Mouse (Mus musculus) frontal cortex, postnatal 14 days (tissue): ENCODE measurements at regions not wholly inside any gene's neighbourhood (a gene's known extent, or its start where the extent isn't known, plus 50 kb on each side); places are given as distances from the start of the nearest gene placed in this dataset.

Source experiments
- DNase-seq, 2 experiments: peaks; one replicate each; pipeline ENCODE4 v3.0.0; 2022; ENCODE audit warnings: low spot score in 2 of 2

- DNase-seq, result no peak
These were observed 179.2 kb upstream of the Tas2r134 start for GRCm38 (mm10) chr2:51448121-51448520.

- DNase-seq, result no peak
These were observed 179.7 kb upstream of the Tas2r134 start for GRCm38 (mm10) chr2:51447616-51448015.

GRCm38 (mm10) chr2:51444386-51445080 is 182.8 kb upstream of the Tas2r134 start:
- no peak for DNase-seq

- DNase-seq, result no peak
These were observed 183.4 kb upstream of the Tas2r134 start for GRCm38 (mm10) chr2:51443946-51444345.

- no peak for DNase-seq
These were observed 188.3 kb upstream of the Tas2r134 start for GRCm38 (mm10) chr2:51439047-51439446.

GRCm38 (mm10) chr2:51436590-51436989 is 190.7 kb upstream of the Tas2r134 start:
- no peak for DNase-seq

- DNase-seq, result no peak
These were observed 195.7 kb upstream of the Tas2r134 start for GRCm38 (mm10) chr2:51431564-51431963.

GRCm38 (mm10) chr2:51429716-51430115 is 197.6 kb upstream of the Tas2r134 start:
- DNase-seq, result no peak

GRCm38 (mm10) chr2:51422442-51422841 is 204.9 kb upstream of the Tas2r134 start:
- DNase-seq, result no peak

GRCm38 (mm10) chr2:51417908-51418690 is 209.2 kb upstream of the Tas2r134 start:
- DNase-seq, result no peak

- DNase-seq, result peak in 1 of 2 experiments; percentile 7
These were observed 238.9 kb upstream of the Tas2r134 start for GRCm38 (mm10) chr2:51388390-51388789.

GRCm38 (mm10) chr2:51387136-51387535 is 238.2 kb upstream of the Rnd3 start:
- no peak for DNase-seq

- no peak for DNase-seq
These were observed 227.7 kb upstream of the Rnd3 start for GRCm38 (mm10) chr2:51376597-51376996.

- no peak for DNase-seq
These were observed 225.7 kb upstream of the Rnd3 start for GRCm38 (mm10) chr2:51374636-51375035.

GRCm38 (mm10) chr2:51372771-51373170 is 223.9 kb upstream of the Rnd3 start:
- no peak for DNase-seq

GRCm38 (mm10) chr2:51362825-51363616 is 214.1 kb upstream of the Rnd3 start:
- no peak for DNase-seq

GRCm38 (mm10) chr2:51355281-51355680 is 206.4 kb upstream of the Rnd3 start:
- no peak for DNase-seq

- DNase-seq, result no peak
These were observed 205.9 kb upstream of the Rnd3 start for GRCm38 (mm10) chr2:51354800-51355199.

- no peak for DNase-seq
These were observed 200.7 kb upstream of the Rnd3 start for GRCm38 (mm10) chr2:51349614-51350013.

GRCm38 (mm10) chr2:51348774-51349173 is 199.9 kb upstream of the Rnd3 start:
- DNase-seq, result no peak

GRCm38 (mm10) chr2:51347086-51347485 is 198.2 kb upstream of the Rnd3 start:
- DNase-seq, result no peak

GRCm38 (mm10) chr2:51342421-51342820 is 193.5 kb upstream of the Rnd3 start:
- DNase-seq, result no peak
